Mouse (Mus musculus) monocyte, adult 2 months (primary cell): ENCODE results near the gene Hist1h3g.
"Not testable (repeated sequence)": the region's sequence is repeated elsewhere in the genome, so short reads cannot be mapped to it uniquely, and the experiment has no call there.

Source experiments
- DNase-seq, 2 experiments: peaks; one replicate each; pipeline ENCODE4 v3.0.0; 2022; ENCODE audit warnings: low spot score in 2 of 2, low read depth in 1 of 2

Gene Hist1h3g

GRCm38 (mm10) chr13:23534368-23535131 is 672 bp upstream of the Hist1h3g start:
- no peak for DNase-seq

- DNase-seq, result no peak
These were observed 1.0 kb downstream of the Hist1h3g start for GRCm38 (mm10) chr13:23536076-23536822.

- DNase-seq, result no peak
These were observed 1.9 kb downstream of the Hist1h3g start for GRCm38 (mm10) chr13:23537006-23537710.

GRCm38 (mm10) chr13:23538249-23538648 is 3.0 kb downstream of the Hist1h3g start:
- DNase-seq, result no peak

DNA sequence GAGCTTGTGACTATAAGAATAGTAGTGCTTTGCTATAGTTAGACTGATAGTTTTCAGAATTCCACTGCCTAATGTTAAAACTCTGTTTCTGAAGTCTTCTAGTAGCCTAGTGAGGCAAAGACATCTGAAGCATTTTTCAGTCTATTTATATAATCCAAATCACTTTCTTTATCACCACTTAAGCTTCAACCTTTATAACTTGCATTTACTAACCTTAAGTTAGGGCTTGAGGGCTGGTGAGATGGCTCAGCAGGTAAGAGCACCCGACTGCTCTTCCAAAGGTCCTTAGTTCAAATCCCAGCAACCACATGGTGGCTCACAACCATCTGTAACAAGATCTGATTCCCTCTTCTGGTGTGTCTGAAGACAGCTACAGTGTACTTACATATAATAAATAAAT is 4.6 kb downstream of the Hist1h3g start:
- not testable (repeated sequence) for DNase-seq

DNA sequence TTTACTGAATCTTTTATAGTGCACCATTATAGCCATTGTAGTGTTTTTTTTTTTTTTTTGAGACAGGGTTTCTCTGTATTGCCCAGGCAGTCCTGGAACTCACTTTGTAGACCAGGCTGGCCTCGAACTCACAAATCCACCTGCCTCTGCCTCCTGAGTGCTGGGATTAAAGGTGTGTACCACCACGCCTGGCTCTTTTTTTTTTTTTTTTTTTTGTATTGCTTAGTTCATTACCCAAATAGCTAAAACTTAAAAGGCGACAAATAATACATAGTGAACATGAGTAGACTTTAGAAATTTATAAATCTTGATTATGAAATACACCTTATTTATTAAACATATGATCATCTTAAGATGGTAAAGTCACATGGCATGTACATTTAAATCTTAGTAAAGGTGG is 6.3 kb downstream of the Hist1h3g start:
- no peak for DNase-seq

GRCm38 (mm10) chr13:23542225-23542980 is 7.2 kb downstream of the Hist1h3g start:
- not testable (repeated sequence) for DNase-seq

- peak; percentile 60 to 66 for DNase-seq
These were observed 7.9 kb downstream of the Hist1h3g start, which contains the start of gene Hist1h2bh for GRCm38 (mm10) chr13:23542999-23543607. Gene Hist1h2bh (minus strand): TSS chr13:23543392.

DNA sequence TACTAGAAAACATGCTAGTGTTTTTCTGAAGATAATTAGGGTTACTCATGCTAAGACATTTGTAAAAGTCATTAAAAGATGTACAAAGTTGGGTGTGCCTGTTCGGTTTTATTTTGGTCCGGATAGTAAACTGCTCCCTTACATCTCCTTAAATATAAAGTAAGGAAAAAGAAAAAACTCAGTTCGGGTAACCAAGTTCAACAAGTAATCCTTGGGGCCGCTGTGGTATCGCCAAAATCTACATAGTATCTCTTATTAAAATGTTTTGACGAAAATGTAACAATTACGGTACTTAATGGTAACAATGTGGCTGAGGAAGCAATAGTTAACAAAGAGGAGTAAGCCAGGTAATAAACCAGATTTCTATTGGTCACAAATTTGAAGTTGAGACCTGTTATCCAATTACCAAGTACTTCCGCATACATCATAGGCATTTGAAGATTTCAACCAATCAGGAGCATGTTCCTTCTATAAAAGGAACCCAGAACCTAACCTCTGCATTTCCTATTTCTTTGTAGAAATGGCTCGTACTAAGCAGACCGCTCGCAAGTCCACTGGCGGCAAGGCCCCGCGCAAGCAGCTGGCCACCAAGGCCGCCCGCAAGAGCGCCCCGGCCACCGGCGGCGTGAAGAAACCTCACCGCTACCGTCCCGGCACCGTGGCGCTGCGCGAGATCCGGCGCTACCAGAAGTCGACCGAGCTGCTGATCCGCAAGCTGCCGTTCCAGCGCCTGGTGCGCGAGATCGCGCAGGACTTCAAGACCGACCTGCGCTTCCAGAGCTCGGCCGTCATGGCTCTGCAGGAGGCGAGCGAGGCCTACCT is 9.0 kb downstream of the Hist1h3g start, which contains the start of gene Hist1h3f:
Hist1h3f (plus strand) TSS at position 88 of the 822 bp plus-strand sequence.
- peak; percentile 66 to 77 for DNase-seq

GRCm38 (mm10) chr13:23544787-23545120 is 9.5 kb downstream of the Hist1h3g start:
- DNase-seq, result peak in 1 of 2 experiments; percentile 28

- no peak for DNase-seq
These were observed 11.5 kb downstream of the Hist1h3g start for GRCm38 (mm10) chr13:23546694-23547093.

GRCm38 (mm10) chr13:23550761-23551145 is 15.5 kb downstream of the Hist1h3g start:
- no peak for DNase-seq

DNA sequence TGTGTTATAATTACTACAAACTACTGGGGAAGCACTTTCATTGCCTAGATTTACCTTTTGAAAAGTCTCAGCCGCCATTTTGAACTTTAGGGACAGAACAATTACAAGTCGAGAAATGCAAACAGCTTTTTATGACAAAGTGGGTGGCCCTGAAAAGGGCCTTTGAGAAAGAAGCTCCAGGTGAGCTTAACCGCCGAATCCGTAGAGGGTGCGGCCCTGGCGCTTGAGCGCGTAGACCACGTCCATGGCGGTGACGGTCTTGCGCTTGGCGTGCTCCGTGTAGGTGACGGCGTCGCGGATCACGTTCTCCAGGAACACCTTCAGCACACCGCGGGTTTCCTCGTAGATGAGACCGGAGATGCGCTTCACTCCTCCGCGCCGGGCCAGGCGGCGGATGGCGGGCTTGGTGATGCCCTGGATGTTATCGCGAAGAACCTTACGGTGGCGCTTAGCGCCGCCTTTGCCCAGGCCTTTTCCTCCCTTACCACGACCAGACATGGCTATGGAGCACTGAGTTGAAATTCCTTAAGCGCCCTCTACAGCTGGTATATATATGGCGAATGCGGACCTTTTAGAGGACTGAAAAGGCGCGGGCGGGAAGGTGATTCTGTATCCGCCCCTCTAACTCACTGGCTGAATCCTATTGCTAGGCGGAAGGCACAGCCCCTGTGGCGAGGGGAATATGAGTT is 16.1 kb downstream of the Hist1h3g start, which contains the start of gene Hist1h4f:
Hist1h4f (minus strand) TSS at position 503 of the 689 bp plus-strand sequence.
- peak; percentile 72 to 78 for DNase-seq

DNA sequence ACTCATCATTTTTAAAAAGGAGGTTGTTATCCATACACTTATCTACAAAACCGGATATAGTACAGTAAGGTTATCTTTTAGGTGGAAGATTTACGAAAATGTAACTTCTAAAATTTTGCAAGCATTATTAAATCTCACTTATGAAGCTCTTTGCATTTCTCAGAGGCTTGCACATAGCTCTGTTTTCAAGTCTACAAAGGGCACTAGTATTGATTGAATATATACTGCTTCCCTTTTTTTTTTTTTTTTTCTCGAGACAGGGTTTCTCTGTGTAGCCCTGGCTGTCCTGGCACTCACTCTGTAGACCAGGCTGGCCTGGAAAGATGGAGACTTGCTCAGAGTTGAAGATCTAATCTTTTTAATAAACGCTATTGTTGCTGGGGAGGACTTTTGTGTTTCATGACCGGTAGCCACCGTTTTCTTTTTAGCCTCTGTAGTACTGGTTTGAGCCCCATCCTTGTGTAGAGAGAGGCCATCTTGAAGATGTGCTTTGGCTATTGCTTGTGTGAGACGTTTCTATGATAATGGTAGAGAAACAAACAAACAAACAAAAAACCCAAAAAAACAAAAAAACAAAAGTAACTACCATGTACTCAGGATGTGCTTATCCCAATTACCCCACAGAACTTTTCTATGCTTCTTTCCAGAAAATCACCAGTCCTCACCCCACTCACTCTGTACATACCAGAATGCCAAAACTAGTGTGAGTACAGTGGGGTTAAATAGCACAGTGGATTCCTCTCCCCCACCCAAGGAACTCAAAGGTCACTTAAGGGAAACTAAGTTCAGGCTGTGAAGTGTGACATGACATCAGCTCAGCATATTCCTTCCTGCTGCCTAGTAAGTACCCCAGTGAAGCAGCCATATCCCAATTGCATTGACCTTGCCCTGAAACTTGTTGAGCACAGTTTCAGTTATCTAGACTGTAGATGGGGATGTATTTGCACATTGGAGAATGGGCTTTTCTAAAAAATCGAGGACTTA is 17.0 kb downstream of the Hist1h3g start:
- no peak for DNase-seq

DNA sequence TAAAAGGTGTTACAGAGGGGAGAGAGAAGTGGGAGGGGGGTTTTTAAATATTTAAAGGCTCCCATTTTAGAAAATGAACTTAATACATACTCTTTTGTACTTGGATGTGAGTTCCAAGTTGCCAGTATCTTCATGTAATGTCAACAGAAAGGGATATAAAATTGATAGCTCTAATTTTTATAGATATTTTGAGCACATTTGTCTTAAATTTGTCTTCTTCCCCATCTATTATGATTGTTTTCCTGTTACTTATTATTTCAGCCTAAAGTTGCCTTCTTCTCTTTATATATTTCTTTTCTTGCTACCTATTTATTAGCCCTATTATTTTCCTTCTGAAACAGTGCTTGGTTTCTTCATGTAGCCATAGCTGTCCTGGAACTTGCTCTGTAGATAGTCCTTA is 17.7 kb downstream of the Hist1h3g start, which contains the start of gene Hist1h1d:
Hist1h1d (plus strand) TSS at position 301 of the 400 bp plus-strand sequence.
- no peak for DNase-seq

- no peak for DNase-seq
These were observed 19.2 kb downstream of the Hist1h3g start for GRCm38 (mm10) chr13:23554393-23554792.
